Mouse (Mus musculus): Measurements from ENCODE around the gene Gm40193. TPM values are rescaled to one million over a fixed set of nuclear protein-coding genes. Genes with fewer than 3 reads are reported as not detected.
"Not testable (repeated sequence)": the region's sequence is repeated elsewhere in the genome, so short reads cannot be mapped to it uniquely, and the experiment has no call there.

The Gm40193 gene
- polyA plus RNA-seq, 1 experiment, result not detected

- H3K27me3 ChIP-seq (ENCODE audit: control insufficient read depth, insufficient read depth, low read length, poor library complexity, severe bottlenecking), result no peaks in the 10 kb centered on the region
- no peaks in the 10 kb centered on the region for H3K9me3 ChIP-seq (replicated peaks; ENCODE audit: control insufficient read depth, insufficient read depth, low read length, poor library complexity, severe bottlenecking)
- no peaks in the 10 kb centered on the region for H3K4me1 ChIP-seq (ENCODE audit: control insufficient read depth, insufficient read depth, low read length)
- peak; percentile 39; the same call in 1 of the 2 replicates for TF ChIP-seq EP300 (IDR thresholded peaks at IDR 0.05; ENCODE audit: insufficient read depth, low read depth, low read length)
- peak; percentile 27 for TF ChIP-seq CTCF (IDR thresholded peaks at IDR 0.05; ENCODE audit: low read depth, low read length)
- no peak for TF ChIP-seq POLR2A (IDR thresholded peaks at IDR 0.05; ENCODE audit: insufficient read depth, low read length)
- H3K9ac ChIP-seq (ENCODE audit: low read depth, poor library complexity, severe bottlenecking), result peak within 1 kb of the TSS; percentile 65
- peak within 1 kb of the TSS; percentile 78 for H3K4me3 ChIP-seq (ENCODE audit: low read depth, low read length)
- H3K27ac ChIP-seq (ENCODE audit: insufficient read depth, low read length), result no peak within 1 kb of the TSS
- H3K36me3 ChIP-seq (ENCODE audit: control insufficient read depth, insufficient read depth, low read length, poor library complexity, severe bottlenecking), result no peaks in the 10 kb centered on the region
Observed at GRCm38 (mm10) chr11:70539877-70540587, 7.3 kb upstream of the Gm40193 start, which contains the start of gene Pld2. Pld2 (plus strand) TSS chr11:70540064.

DNA sequence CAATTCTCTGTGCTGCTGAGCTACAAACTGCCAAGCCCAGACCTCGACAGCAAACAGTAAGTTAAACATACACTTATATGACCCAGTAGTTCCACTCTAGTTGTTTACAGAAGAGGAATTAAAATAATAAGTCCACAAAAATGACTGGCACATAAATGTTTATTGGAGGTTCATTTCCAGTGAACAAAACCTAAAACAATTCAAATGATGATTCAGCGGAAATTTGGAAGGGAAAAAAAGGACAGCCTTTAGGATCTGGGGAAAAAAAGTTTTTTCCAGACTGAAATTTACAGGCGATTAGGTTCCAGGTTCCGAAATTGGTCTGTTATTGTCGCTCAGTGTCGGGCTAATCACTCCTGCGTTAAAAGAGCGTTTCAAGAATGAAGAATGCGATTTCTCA is 6.7 kb upstream of the Gm40193 start:
- H3K9me3 ChIP-seq (replicated peaks; ENCODE audit: control insufficient read depth, insufficient read depth, low read length, poor library complexity, severe bottlenecking), result no peaks in the 10 kb centered on the region
- peak overlapping the region; percentile 71 for H3K4me3 ChIP-seq (ENCODE audit: low read depth, low read length)
- H3K4me1 ChIP-seq (ENCODE audit: control insufficient read depth, insufficient read depth, low read length), result no peaks in the 10 kb centered on the region
- H3K27ac ChIP-seq (ENCODE audit: insufficient read depth, low read length), result no peak overlapping the region
- peak overlapping the region; percentile 65 for H3K9ac ChIP-seq (ENCODE audit: low read depth, poor library complexity, severe bottlenecking)
- TF ChIP-seq EP300 (IDR thresholded peaks at IDR 0.05; ENCODE audit: insufficient read depth, low read depth, low read length) (no peak), POLR2A (IDR thresholded peaks at IDR 0.05; ENCODE audit: insufficient read depth, low read length) (no peak), CTCF (IDR thresholded peaks at IDR 0.05; ENCODE audit: low read depth, low read length) (no peak)
- H3K27me3 ChIP-seq (ENCODE audit: control insufficient read depth, insufficient read depth, low read length, poor library complexity, severe bottlenecking), result no peaks in the 10 kb centered on the region
- H3K36me3 ChIP-seq (ENCODE audit: control insufficient read depth, insufficient read depth, low read length, poor library complexity, severe bottlenecking), result no peaks in the 10 kb centered on the region

DNA sequence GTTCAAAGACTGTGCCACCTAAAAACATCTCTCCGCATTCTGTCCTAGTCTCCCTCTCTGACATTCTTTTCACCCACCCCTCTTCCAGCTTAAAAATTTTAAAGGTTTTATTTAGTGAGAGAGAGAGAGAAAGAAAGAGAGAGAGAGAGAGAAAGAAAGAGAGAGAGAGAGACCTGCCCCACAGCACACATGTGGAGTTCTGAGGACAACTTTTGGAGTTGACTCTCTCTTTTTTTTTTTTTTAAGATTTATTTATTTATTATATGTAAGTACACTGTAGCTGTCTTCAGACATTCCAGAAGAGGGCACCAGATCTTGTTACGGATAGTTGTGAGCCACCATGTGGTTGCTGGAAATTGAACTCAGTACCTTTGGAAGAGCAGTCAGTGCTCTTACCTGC is 1.7 kb downstream of the Gm40193 start:
- not testable (repeated sequence) for H3K4me1 ChIP-seq (ENCODE audit: control insufficient read depth, insufficient read depth, low read length); H3K4me3 ChIP-seq (ENCODE audit: low read depth, low read length); H3K27ac ChIP-seq (ENCODE audit: insufficient read depth, low read length); H3K27me3 ChIP-seq (ENCODE audit: control insufficient read depth, insufficient read depth, low read length, poor library complexity, severe bottlenecking); H3K9ac ChIP-seq (ENCODE audit: low read depth, poor library complexity, severe bottlenecking); H3K9me3 ChIP-seq (replicated peaks; ENCODE audit: control insufficient read depth, insufficient read depth, low read length, poor library complexity, severe bottlenecking)
- peaks cover 21% of the 10 kb centered on the region for H3K36me3 ChIP-seq (ENCODE audit: control insufficient read depth, insufficient read depth, low read length, poor library complexity, severe bottlenecking)

- Histone ChIP-seq H3K9ac (ENCODE audit: low read depth, poor library complexity, severe bottlenecking) (no peak overlapping the region), H3K27me3 (ENCODE audit: control insufficient read depth, insufficient read depth, low read length, poor library complexity, severe bottlenecking) (no peaks in the 10 kb centered on the region), H3K4me1 (ENCODE audit: control insufficient read depth, insufficient read depth, low read length) (no peaks in the 10 kb centered on the region), H3K9me3 (replicated peaks; ENCODE audit: control insufficient read depth, insufficient read depth, low read length, poor library complexity, severe bottlenecking) (no peaks in the 10 kb centered on the region), H3K27ac (ENCODE audit: insufficient read depth, low read length) (no peak overlapping the region), H3K36me3 (ENCODE audit: control insufficient read depth, insufficient read depth, low read length, poor library complexity, severe bottlenecking) (peaks cover 21% of the 10 kb centered on the region), H3K4me3 (ENCODE audit: low read depth, low read length) (no peak overlapping the region)
- no peak for TF ChIP-seq POLR2A (IDR thresholded peaks at IDR 0.05; ENCODE audit: insufficient read depth, low read length)
- TF ChIP-seq EP300 (IDR thresholded peaks at IDR 0.05; ENCODE audit: insufficient read depth, low read depth, low read length), result no peak
- TF ChIP-seq CTCF (IDR thresholded peaks at IDR 0.05; ENCODE audit: low read depth, low read length), result no peak
Observed at GRCm38 (mm10) chr11:70528610-70529009, 4.1 kb downstream of the Gm40193 start.

DNA sequence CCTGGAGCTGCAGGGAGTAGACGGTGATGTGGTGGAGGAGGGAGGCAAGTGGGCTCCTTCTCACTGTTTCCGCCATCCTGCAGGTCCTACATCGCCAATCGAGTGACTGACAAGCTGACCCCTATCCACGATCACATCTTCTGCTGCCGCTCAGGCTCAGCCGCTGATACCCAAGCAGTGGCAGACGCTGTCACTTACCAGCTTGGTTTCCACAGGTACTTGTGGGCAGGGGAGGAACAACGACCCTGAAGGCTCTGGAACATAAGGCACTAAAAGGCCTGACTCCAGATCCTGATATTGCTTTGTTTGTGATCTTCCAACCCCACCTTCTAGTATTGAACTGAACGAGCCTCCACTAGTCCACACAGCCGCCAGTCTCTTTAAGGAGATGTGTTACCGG is 6.5 kb downstream of the Gm40193 start:
- Histone ChIP-seq H3K9ac (ENCODE audit: low read depth, poor library complexity, severe bottlenecking) (peak overlapping the region; percentile 73; the same call in 1 of the 2 replicates), H3K27me3 (ENCODE audit: control insufficient read depth, insufficient read depth, low read length, poor library complexity, severe bottlenecking) (no peaks in the 10 kb centered on the region), H3K27ac (ENCODE audit: insufficient read depth, low read length) (no peak overlapping the region), H3K4me3 (ENCODE audit: low read depth, low read length) (peak overlapping the region; percentile 14; the same call in 1 of the 2 replicates), H3K9me3 (replicated peaks; ENCODE audit: control insufficient read depth, insufficient read depth, low read length, poor library complexity, severe bottlenecking) (no peaks in the 10 kb centered on the region), H3K36me3 (ENCODE audit: control insufficient read depth, insufficient read depth, low read length, poor library complexity, severe bottlenecking) (peaks cover 21% of the 10 kb centered on the region), H3K4me1 (ENCODE audit: control insufficient read depth, insufficient read depth, low read length) (no peaks in the 10 kb centered on the region)
- TF ChIP-seq POLR2A (IDR thresholded peaks at IDR 0.05; ENCODE audit: insufficient read depth, low read length) (no peak), EP300 (IDR thresholded peaks at IDR 0.05; ENCODE audit: insufficient read depth, low read depth, low read length) (no peak), CTCF (IDR thresholded peaks at IDR 0.05; ENCODE audit: low read depth, low read length) (no peak)

DNA sequence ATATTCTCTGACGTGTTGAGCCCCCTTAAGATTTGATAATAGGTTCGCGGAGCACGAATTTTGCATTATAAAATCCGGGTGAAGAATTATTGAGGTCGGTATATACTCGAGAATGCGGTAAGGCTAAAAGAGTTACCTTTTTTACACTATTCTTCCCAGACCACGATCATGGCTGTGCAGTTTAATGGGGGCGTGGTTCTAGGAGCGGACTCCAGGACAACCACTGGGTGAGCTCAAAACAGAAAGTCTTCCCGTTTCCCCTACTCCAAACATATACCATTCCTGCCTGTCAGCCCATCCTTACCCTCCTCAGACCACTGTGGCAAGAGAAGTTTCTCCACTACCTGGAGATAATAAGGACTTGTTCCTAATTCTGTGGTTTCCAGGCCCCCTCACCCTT is 7.0 kb downstream of the Gm40193 start:
- peak overlapping the region; percentile 91 for H3K4me3 ChIP-seq (ENCODE audit: low read depth, low read length)
- H3K36me3 ChIP-seq (ENCODE audit: control insufficient read depth, insufficient read depth, low read length, poor library complexity, severe bottlenecking), result peaks cover 21% of the 10 kb centered on the region
- no peaks in the 10 kb centered on the region for H3K9me3 ChIP-seq (replicated peaks; ENCODE audit: control insufficient read depth, insufficient read depth, low read length, poor library complexity, severe bottlenecking)
- no peak overlapping the region for H3K27ac ChIP-seq (ENCODE audit: insufficient read depth, low read length)
- peak overlapping the region; percentile 73 for H3K9ac ChIP-seq (ENCODE audit: low read depth, poor library complexity, severe bottlenecking)
- H3K27me3 ChIP-seq (ENCODE audit: control insufficient read depth, insufficient read depth, low read length, poor library complexity, severe bottlenecking), result no peaks in the 10 kb centered on the region
- peaks cover 1% of the 10 kb centered on the region for H3K4me1 ChIP-seq (ENCODE audit: control insufficient read depth, insufficient read depth, low read length)
- TF ChIP-seq POLR2A (IDR thresholded peaks at IDR 0.05; ENCODE audit: insufficient read depth, low read length) (no peak), EP300 (IDR thresholded peaks at IDR 0.05; ENCODE audit: insufficient read depth, low read depth, low read length) (no peak), CTCF (IDR thresholded peaks at IDR 0.05; ENCODE audit: low read depth, low read length) (no peak)
